Mouse (Mus musculus) testis, adult 2 months (tissue): ENCODE results near the gene Ppp1r1b. TPM values are rescaled to one million over a fixed set of nuclear protein-coding genes. Genes with fewer than 3 reads are reported as not detected.

Source experiments
- H3K27ac ChIP-seq: fragments of 200-500 bp; 2 replicates; pipeline ENCODE4 v1.5.1; 2012; ENCODE audit warnings: low read depth, low read length; ENCODE audit not compliant: control insufficient read depth, insufficient read depth
- H3K27me3 ChIP-seq: fragments of 200-500 bp; 2 replicates; pipeline ENCODE4 v1.6.1; 2012; ENCODE audit warnings: mild to moderate bottlenecking, low read length, moderate library complexity; ENCODE audit not compliant: control insufficient read depth, insufficient read depth
- H3K36me3 ChIP-seq: fragments of 200-500 bp; 2 replicates; pipeline ENCODE4 v1.6.1; 2012; ENCODE audit warnings: mild to moderate bottlenecking, low read length; ENCODE audit not compliant: control insufficient read depth, insufficient read depth
- H3K4me1 ChIP-seq: fragments of 200-500 bp; 2 replicates; pipeline ENCODE4 v1.6.1; 2012; ENCODE audit warnings: low read length; ENCODE audit not compliant: control insufficient read depth, insufficient read depth
- H3K4me3 ChIP-seq: fragments of 200-500 bp; 2 replicates; pipeline ENCODE4 v1.5.1; 2012; ENCODE audit warnings: low read depth, mild to moderate bottlenecking, low read length, moderate library complexity, mixed read lengths; ENCODE audit not compliant: control insufficient read depth
- CTCF ChIP-seq: fragments of 200-500 bp; IDR thresholded peaks from 2 replicates; pipeline ENCODE4 v1.5.1; 2012; ENCODE audit warnings: low read depth, mild to moderate bottlenecking, inconsistent platforms, low read length, moderate library complexity; ENCODE audit not compliant: control insufficient read depth, insufficient read depth, insufficient replicate concordance
- POLR2A ChIP-seq: fragments of 200-500 bp; IDR thresholded peaks from 2 replicates; pipeline ENCODE4 v1.6.1; 2012; ENCODE audit warnings: low read depth, mild to moderate bottlenecking, inconsistent platforms, low read length, moderate library complexity; ENCODE audit not compliant: control insufficient read depth
- polyA plus RNA-seq: library from polyadenylated mRNA; depleted of rRNA; stranded (reverse); fragments of >200 nt; gene quantifications from 2 replicates; pipeline ENCODE4 v1.2.3, GENCODE M21; 2012

Gene Ppp1r1b
- polyA plus RNA-seq, 1 experiment = 0.58 TPM

DNA sequence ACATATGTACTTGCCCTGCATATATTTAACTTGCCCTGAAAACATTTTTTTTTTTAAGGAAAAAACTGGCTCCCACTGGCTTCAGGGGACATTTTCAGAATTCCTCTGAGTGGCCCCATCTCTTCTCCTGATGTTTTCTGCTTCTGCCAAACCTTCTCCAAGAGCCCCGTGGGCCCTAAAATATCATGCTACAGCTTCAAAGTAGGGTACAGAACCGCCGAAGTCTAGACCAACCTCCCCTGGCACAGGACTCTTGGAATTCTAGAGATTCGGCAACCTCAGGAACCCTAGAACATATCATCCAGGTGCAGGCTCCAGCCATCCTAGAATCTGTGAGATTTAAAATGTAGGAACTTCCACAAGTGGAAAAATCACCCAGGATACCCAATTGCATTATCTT, 28.7 kb upstream of the Ppp1r1b start:
- Histone ChIP-seq H3K27ac (no peak overlapping the region), H3K4me3 (no peak overlapping the region), H3K27me3 (peaks cover 3% of the 10 kb centered on the region), H3K36me3 (no peaks in the 10 kb centered on the region), H3K4me1 (peaks cover 6% of the 10 kb centered on the region)
- TF ChIP-seq CTCF (no peak), POLR2A (no peak)

DNA sequence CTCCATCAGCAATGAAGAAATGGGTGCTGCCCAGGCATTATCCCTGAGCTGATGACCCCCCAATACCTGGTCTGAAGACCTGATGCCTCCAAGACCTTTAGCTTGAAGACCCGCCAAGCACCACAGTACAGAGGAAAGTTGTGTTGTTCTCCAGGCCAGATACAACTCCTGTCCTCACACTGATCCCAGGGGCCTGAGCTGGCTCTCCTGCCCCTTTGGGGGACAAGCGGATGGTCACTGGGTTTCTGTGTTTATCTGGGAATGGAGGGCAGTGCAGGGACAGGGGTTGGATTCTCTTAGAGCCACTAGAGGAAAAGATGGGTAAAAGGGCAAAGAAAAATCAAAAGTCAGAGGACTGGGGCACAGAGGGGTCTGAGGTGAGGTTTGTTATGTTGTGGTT, 28.3 kb upstream of the Ppp1r1b start:
- Histone ChIP-seq H3K27ac (no peak overlapping the region), H3K4me1 (peaks cover 6% of the 10 kb centered on the region), H3K36me3 (no peaks in the 10 kb centered on the region), H3K27me3 (peaks cover 3% of the 10 kb centered on the region), H3K4me3 (no peak overlapping the region)
- TF ChIP-seq POLR2A (no peak), CTCF (no peak)

DNA sequence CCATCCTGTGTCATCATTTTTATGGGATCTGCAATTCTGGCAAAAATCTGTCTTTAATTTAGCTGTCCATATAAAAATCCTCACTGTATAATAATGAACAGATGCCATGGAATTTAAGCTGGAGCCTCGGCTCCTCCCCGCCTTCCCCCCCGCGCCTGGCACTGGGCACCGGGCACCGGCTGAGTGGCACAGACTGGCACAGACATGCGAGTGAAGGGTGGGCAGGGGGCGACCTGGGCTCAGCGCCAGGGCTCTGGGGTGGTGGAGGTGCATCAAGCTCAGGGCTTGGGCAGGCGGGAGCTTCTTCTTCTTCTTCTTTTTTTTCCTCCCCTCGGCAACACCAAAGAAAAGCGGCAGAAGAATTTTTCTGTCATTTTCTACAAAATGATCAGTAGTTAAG, 27.8 kb upstream of the Ppp1r1b start:
- H3K27me3 ChIP-seq = peaks cover 3% of the 10 kb centered on the region
- no peak overlapping the region for H3K4me3 ChIP-seq
- peaks cover 6% of the 10 kb centered on the region for H3K4me1 ChIP-seq
- TF ChIP-seq POLR2A = no peak
- no peak for TF ChIP-seq CTCF
- H3K27ac ChIP-seq = no peak overlapping the region
- H3K36me3 ChIP-seq = no peaks in the 10 kb centered on the region

DNA sequence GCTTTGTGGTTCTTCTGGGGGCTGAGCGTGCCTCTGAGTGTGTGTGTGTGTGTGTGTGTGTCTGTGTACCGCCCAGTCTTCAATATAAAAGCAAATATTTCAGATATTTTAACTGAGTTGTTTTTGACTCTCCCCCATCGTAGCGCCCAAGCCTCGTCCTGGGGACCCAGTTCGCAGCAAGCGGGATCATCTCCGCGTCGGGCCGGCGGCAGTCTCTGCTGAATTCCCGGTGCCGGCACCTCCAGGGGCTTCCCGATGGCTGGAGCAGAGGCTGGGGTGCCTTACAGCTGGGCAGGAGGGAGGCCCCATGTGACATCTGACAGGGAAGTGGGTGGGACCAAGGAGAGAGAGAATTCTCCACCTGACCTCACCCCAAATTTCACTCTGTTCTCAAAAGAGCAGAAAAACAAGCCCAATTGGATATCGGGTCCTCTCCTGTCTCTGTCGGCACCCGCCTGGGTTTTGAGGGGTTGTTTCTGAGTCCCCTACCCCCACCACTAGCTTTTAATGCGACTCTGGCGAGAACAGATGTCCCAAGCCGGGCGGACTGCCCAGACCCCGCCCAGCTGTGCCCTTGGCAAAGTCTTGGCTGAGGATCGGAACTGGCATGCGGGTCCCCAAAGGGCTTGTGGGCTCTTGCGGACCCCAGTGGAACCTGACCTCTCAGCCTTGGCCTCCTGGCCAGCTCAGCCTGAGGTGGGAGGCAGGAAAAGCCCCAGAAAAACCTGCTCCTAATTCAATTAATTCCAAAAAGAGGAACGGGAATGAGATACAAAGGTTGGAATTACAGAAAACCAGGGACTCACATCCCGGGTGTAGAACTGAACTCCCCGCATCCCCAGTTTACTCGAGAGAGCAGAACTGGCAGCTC, 27.2 kb upstream of the Ppp1r1b start:
- H3K27me3 ChIP-seq = peaks cover 3% of the 10 kb centered on the region
- H3K4me1 ChIP-seq = peaks cover 8% of the 10 kb centered on the region
- H3K27ac ChIP-seq = no peak overlapping the region
- no peak overlapping the region for H3K4me3 ChIP-seq
- TF ChIP-seq POLR2A (no peak), CTCF (no peak)
- H3K36me3 ChIP-seq = no peaks in the 10 kb centered on the region

DNA sequence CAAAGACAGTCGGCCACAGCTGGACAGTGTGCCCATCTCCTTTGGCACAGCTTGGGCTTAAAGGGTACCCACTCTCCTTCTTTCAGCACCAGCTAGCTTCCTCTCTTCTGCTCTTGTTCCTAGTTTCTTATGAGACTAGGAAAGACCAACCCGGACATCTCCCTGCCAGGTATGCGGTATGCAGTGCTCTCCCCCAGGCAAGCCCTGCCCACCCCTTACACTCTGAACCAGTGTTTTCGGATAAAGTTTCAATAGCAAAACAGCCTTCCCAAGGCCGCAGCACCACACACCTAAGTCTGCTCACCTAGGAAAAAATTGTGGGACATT, 26.6 kb upstream of the Ppp1r1b start:
- Histone ChIP-seq H3K4me1 (peaks cover 8% of the 10 kb centered on the region), H3K36me3 (no peaks in the 10 kb centered on the region), H3K4me3 (no peak overlapping the region), H3K27ac (no peak overlapping the region), H3K27me3 (peaks cover 3% of the 10 kb centered on the region)
- TF ChIP-seq CTCF = no peak
- TF ChIP-seq POLR2A = no peak

DNA sequence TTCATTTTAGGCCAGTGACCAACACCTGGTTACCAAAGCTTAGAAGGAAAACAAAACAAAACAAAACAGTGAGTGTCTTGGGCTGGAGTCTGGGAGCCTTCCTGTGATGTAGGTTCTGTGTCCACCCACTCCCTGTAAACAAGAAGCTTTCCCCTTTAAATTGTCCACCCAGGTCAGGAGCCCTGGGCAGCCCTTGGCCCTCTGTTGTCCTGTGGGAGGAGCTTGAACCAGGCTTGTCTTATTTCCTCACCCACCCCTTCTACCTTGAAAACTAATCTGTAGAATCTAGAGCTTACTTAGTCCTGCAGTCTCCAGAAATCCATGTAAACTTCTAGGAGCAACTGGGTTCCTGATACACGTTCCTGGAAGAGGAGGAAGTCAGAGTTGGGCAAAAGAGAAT, 26.0 kb upstream of the Ppp1r1b start:
- H3K27ac ChIP-seq = no peak overlapping the region
- no peak overlapping the region for H3K4me3 ChIP-seq
- no peaks in the 10 kb centered on the region for H3K36me3 ChIP-seq
- peaks cover 9% of the 10 kb centered on the region for H3K4me1 ChIP-seq
- TF ChIP-seq POLR2A (no peak), CTCF (no peak)
- peaks cover 3% of the 10 kb centered on the region for H3K27me3 ChIP-seq

DNA sequence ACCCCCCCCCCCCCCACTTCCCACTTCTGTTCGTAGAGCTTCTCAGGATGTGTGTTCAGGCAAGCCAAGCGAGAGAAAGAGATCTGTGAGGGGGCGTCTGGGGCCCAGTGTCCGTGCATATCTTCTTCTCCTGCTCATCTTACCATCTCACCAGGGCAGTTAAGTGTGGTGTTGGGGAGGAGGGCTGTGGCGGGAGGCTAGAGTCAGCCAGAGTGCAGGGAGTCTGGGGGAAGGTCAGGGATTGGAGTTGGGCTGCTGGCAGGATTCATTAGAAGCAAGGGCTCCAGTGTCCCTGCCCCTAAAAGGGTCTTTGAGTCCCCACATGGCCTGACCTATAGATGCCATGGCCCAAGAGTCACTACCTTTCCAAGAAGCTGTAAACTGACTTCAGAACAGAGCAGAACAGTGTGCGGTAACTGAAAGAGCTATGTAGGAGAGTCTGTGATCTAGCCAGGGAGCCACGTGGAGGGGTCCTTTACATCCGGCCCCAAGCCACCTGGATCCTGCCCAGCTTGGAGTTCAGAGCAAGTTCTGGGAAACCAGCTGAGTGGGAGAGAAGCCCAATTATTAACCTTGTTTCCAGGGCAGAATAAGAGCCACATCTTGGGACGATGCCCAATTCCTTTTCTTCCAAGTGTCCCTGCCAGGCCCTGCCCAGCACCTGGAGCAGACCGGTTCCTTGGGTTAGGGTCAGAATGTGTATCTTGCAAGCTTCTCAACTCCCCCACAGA, 24.9 kb upstream of the Ppp1r1b start:
- peaks cover 3% of the 10 kb centered on the region for H3K27me3 ChIP-seq
- H3K4me3 ChIP-seq = no peak overlapping the region
- H3K27ac ChIP-seq = no peak overlapping the region
- no peak for TF ChIP-seq POLR2A
- TF ChIP-seq CTCF = no peak
- H3K4me1 ChIP-seq = peaks cover 13% of the 10 kb centered on the region
- no peaks in the 10 kb centered on the region for H3K36me3 ChIP-seq

DNA sequence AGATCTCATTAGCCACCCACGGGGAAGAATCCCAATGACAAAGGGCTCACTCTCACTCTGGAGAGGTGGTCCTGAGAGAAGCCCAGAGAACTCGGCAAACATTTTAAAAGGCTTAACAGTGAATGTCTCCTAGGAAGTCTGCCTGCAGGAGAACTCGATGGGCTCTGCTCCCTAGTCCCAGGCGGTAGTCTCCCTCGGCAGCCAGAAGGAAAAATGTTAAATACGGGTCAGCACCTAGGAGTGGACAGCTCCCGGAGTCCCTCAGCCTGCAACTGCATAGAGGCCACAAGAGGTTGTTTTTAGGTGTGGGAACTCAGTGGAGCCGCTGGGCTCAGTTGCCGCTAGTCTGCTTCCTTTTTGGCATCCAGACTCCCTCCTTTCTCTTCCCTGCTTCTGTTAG, 24.3 kb upstream of the Ppp1r1b start:
- Histone ChIP-seq H3K4me1 (peaks cover 10% of the 10 kb centered on the region), H3K27ac (no peak overlapping the region), H3K4me3 (no peak overlapping the region), H3K36me3 (no peaks in the 10 kb centered on the region), H3K27me3 (peaks cover 6% of the 10 kb centered on the region)
- no peak for TF ChIP-seq CTCF
- no peak for TF ChIP-seq POLR2A
